Mouse (Mus musculus): ENCODE results near the gene Tenm2. TPM values are rescaled to one million over a fixed set of nuclear protein-coding genes. Genes with fewer than 3 reads are reported as not detected.

The Tenm2 gene
- total and polyA plus RNA-seq, 3 experiments = not detected

- Histone ChIP-seq H3K27me3 (ENCODE audit: control insufficient read depth in 1 of 2, insufficient read depth in 2 of 2, low read length in 2 of 2) (no peaks in the 10 kb centered on the region), H3K36me3 (ENCODE audit: control insufficient read depth in 1 of 2, insufficient read depth in 2 of 2, low read length in 2 of 2) (no peaks in the 10 kb centered on the region), H3K79me2 (ENCODE audit: control insufficient read depth, insufficient read depth, low read length, poor library complexity) (no peaks in the 10 kb centered on the region), H3K4me3 (ENCODE audit: control insufficient read depth in 1 of 2, insufficient read depth in 1 of 2, low read depth in 2 of 2, low read length in 2 of 2) (no peak overlapping the region), H3K27ac (ENCODE audit: control insufficient read depth, low read depth, low read length) (no peak overlapping the region), H3K4me1 (ENCODE audit: control insufficient read depth in 1 of 2, insufficient read depth in 2 of 2, low read length in 2 of 2) (no peaks in the 10 kb centered on the region), H3K9me3 (replicated peaks; ENCODE audit: insufficient read depth, low read length) (no peaks in the 10 kb centered on the region), H3K9ac (ENCODE audit: control insufficient read depth, low read depth, low read length, poor library complexity, severe bottlenecking) (no peak overlapping the region)
- TF ChIP-seq ETS1 (IDR thresholded peaks at IDR 0.05; ENCODE audit: low read depth, low read length) = no peak
- no peak for TF ChIP-seq MEF2A (IDR thresholded peaks at IDR 0.05; ENCODE audit: extremely low read depth, insufficient replicate concordance, low read depth, low read length, poor library complexity, severe bottlenecking)
- TF ChIP-seq SIN3A (IDR thresholded peaks at IDR 0.05; ENCODE audit: low read length) = no peak
- no peak for TF ChIP-seq TBP (IDR thresholded peaks at IDR 0.05; ENCODE audit: low read depth, low read length)
- no peak for TF ChIP-seq GABPA (IDR thresholded peaks at IDR 0.05; ENCODE audit: low read depth, low read length)
- no peak for TF ChIP-seq ZKSCAN1 (IDR thresholded peaks at IDR 0.05; ENCODE audit: low read depth, low read length)
- no peak for DNase-seq (ENCODE audit: low read depth, low spot score)
Measured at GRCm38 (mm10) chr11:35995310-35995709, 1240.5 kb downstream of the Tenm2 start.

GRCm38 (mm10) chr11:35991846-35992245, 1243.9 kb downstream of the Tenm2 start:
- no peaks in the 10 kb centered on the region for H3K79me2 ChIP-seq (ENCODE audit: control insufficient read depth, insufficient read depth, low read length, poor library complexity)
- no peak overlapping the region for H3K27ac ChIP-seq (ENCODE audit: control insufficient read depth, low read depth, low read length)
- H3K4me1 ChIP-seq (ENCODE audit: control insufficient read depth in 1 of 2, insufficient read depth in 2 of 2, low read length in 2 of 2) = no peaks in the 10 kb centered on the region
- H3K27me3 ChIP-seq (ENCODE audit: control insufficient read depth in 1 of 2, insufficient read depth in 2 of 2, low read length in 2 of 2) = no peaks in the 10 kb centered on the region
- H3K4me3 ChIP-seq (ENCODE audit: control insufficient read depth in 1 of 2, insufficient read depth in 1 of 2, low read depth in 2 of 2, low read length in 2 of 2) = no peak overlapping the region
- no peak overlapping the region for H3K9ac ChIP-seq (ENCODE audit: control insufficient read depth, low read depth, low read length, poor library complexity, severe bottlenecking)
- H3K9me3 ChIP-seq (replicated peaks; ENCODE audit: insufficient read depth, low read length) = no peaks in the 10 kb centered on the region
- no peak for DNase-seq (ENCODE audit: low read depth, low spot score)
- H3K36me3 ChIP-seq (ENCODE audit: control insufficient read depth in 1 of 2, insufficient read depth in 2 of 2, low read length in 2 of 2) = no peaks in the 10 kb centered on the region
- TF ChIP-seq MAZ (IDR thresholded peaks at IDR 0.05; ENCODE audit: low read depth, low read length) = no peak
- no peak for TF ChIP-seq USF2 (IDR thresholded peaks at IDR 0.05; ENCODE audit: borderline replicate concordance in 1 of 2, insufficient read depth in 1 of 2, low read depth in 1 of 2, low read length in 2 of 2)
- no peak for TF ChIP-seq CHD1 (IDR thresholded peaks at IDR 0.05; ENCODE audit: low read depth, low read length)
- no peak for TF ChIP-seq ELF1 (IDR thresholded peaks at IDR 0.05; ENCODE audit: low read depth, low read length)
- no peak for TF ChIP-seq BHLHE40 (IDR thresholded peaks at IDR 0.05; ENCODE audit: borderline replicate concordance, low read depth, low read length)
- no peak for TF ChIP-seq SMC3 (IDR thresholded peaks at IDR 0.05; ENCODE audit: low read depth, low read length)
- no peak for TF ChIP-seq ZKSCAN1 (IDR thresholded peaks at IDR 0.05; ENCODE audit: low read depth, low read length)

- Histone ChIP-seq H3K9me3 (replicated peaks; ENCODE audit: insufficient read depth, low read length) (no peaks in the 10 kb centered on the region), H3K4me1 (ENCODE audit: control insufficient read depth in 1 of 2, insufficient read depth in 2 of 2, low read length in 2 of 2) (no peaks in the 10 kb centered on the region), H3K9ac (ENCODE audit: control insufficient read depth, low read depth, low read length, poor library complexity, severe bottlenecking) (no peak overlapping the region), H3K79me2 (ENCODE audit: control insufficient read depth, insufficient read depth, low read length, poor library complexity) (no peaks in the 10 kb centered on the region), H3K27me3 (ENCODE audit: control insufficient read depth in 1 of 2, insufficient read depth in 2 of 2, low read length in 2 of 2) (no peaks in the 10 kb centered on the region), H3K36me3 (ENCODE audit: control insufficient read depth in 1 of 2, insufficient read depth in 2 of 2, low read length in 2 of 2) (no peaks in the 10 kb centered on the region), H3K4me3 (ENCODE audit: control insufficient read depth in 1 of 2, insufficient read depth in 1 of 2, low read depth in 2 of 2, low read length in 2 of 2) (no peak overlapping the region), H3K27ac (ENCODE audit: control insufficient read depth, low read depth, low read length) (no peak overlapping the region)
- DNase-seq (ENCODE audit: low read depth, low spot score) = no peak
- TF ChIP-seq MAZ (IDR thresholded peaks at IDR 0.05; ENCODE audit: low read depth, low read length) (no peak), TAL1 (IDR thresholded peaks at IDR 0.05; ENCODE audit: low read length) (no peak), HCFC1 (IDR thresholded peaks at IDR 0.05; ENCODE audit: low read depth, low read length) (no peak), SIN3A (IDR thresholded peaks at IDR 0.05; ENCODE audit: low read length) (no peak), ZKSCAN1 (IDR thresholded peaks at IDR 0.05; ENCODE audit: low read depth, low read length) (no peak), TBP (IDR thresholded peaks at IDR 0.05; ENCODE audit: low read depth, low read length) (no peak), CHD2 (IDR thresholded peaks at IDR 0.05; ENCODE audit: low read length) (no peak)
Measured at GRCm38 (mm10) chr11:35989967-35990366, 1245.8 kb downstream of the Tenm2 start.

Measured in MEL (cell line).